Mouse (Mus musculus) urinary bladder, adult 18-20 months (tissue): Measurements from ENCODE around the gene 4930544D05Rik.

ENCODE experiments used
- DNase-seq, 2 experiments: peaks; one replicate each; pipeline ENCODE4 v3.0.0; 2022; ENCODE audit warnings: low spot score in 2 of 2, mixed read lengths in 2 of 2

The 4930544D05Rik gene

GRCm38 (mm10) chr11:70641241-70641640, 25.6 kb downstream of the 4930544D05Rik start:
- DNase-seq: no peak

- DNase-seq: no peak
These were observed 27.4 kb downstream of the 4930544D05Rik start for GRCm38 (mm10) chr11:70643051-70643450.

GRCm38 (mm10) chr11:70644564-70645103, 29.0 kb downstream of the 4930544D05Rik start:
- no peak for DNase-seq

GRCm38 (mm10) chr11:70645461-70646258, 30.0 kb downstream of the 4930544D05Rik start:
- DNase-seq: no peak

- no peak for DNase-seq
These were observed 30.6 kb downstream of the 4930544D05Rik start for GRCm38 (mm10) chr11:70646259-70646555.

GRCm38 (mm10) chr11:70646691-70647650, 31.3 kb downstream of the 4930544D05Rik start, which contains the start of the genes Rnf167 and Slc25a11:
Rnf167 (plus strand) TSS chr11:70647235.
Slc25a11 (minus strand) TSS chr11:70647479.
- peak; percentile 85 to 94 for DNase-seq

GRCm38 (mm10) chr11:70647716-70648420, 32.2 kb downstream of the 4930544D05Rik start:
- no peak for DNase-seq

- no peak for DNase-seq
These were observed 32.9 kb downstream of the 4930544D05Rik start for GRCm38 (mm10) chr11:70648512-70648911.

- DNase-seq: no peak
These were observed 33.6 kb downstream of the 4930544D05Rik start for GRCm38 (mm10) chr11:70649185-70649734.

- no peak for DNase-seq
These were observed 34.9 kb downstream of the 4930544D05Rik start for GRCm38 (mm10) chr11:70650322-70651175.

GRCm38 (mm10) chr11:70651391-70651790, 35.7 kb downstream of the 4930544D05Rik start:
- no peak for DNase-seq

- no peak for DNase-seq
These were observed 36.6 kb downstream of the 4930544D05Rik start for GRCm38 (mm10) chr11:70652029-70652883.

- DNase-seq: no peak
These were observed 37.3 kb downstream of the 4930544D05Rik start for GRCm38 (mm10) chr11:70652884-70653344.

- peak; percentile 57 to 60 for DNase-seq
These were observed 37.9 kb downstream of the 4930544D05Rik start for GRCm38 (mm10) chr11:70653345-70654197.

GRCm38 (mm10) chr11:70654198-70654922, 38.7 kb downstream of the 4930544D05Rik start, which contains the start of gene Pfn1:
Pfn1 (minus strand) TSS chr11:70654644.
- DNase-seq: peak in 1 of 2 experiments; percentile 59

- DNase-seq: peak; percentile 77 to 87
These were observed 39.4 kb downstream of the 4930544D05Rik start for GRCm38 (mm10) chr11:70654923-70655570.
